Mouse (Mus musculus) liver, embryonic 15.5 days (tissue): ENCODE measurements around the gene Calcrl. TPM values are rescaled to one million over a fixed set of nuclear protein-coding genes. Genes with fewer than 3 reads are reported as not detected.

Experiments
- ATAC-seq: fragments of 200-750 bp; cut with Nextera tagmentation; 2 replicates; pipeline ENCODE4 v1.8.0; 2017; ENCODE audit warnings: moderate number of reproducible peaks, mild to moderate bottlenecking, moderate library complexity; ENCODE audit not compliant: insufficient read depth
- H3K27ac ChIP-seq: fragments of 300-500 bp; sonication (generic); replicated peaks from 2 replicates; pipeline ENCODE4 v1.5.1; 2015; ENCODE audit warnings: mild to moderate bottlenecking, inconsistent platforms
- H3K27me3 ChIP-seq: fragments of 300-500 bp; sonication (generic); 2 replicates; pipeline ENCODE4 v1.6.1; 2015; ENCODE audit warnings: mild to moderate bottlenecking, inconsistent platforms
- H3K36me3 ChIP-seq: fragments of 300-500 bp; sonication (generic); replicated peaks from 2 replicates; pipeline ENCODE4 v1.6.1; 2015; ENCODE audit warnings: moderate library complexity, mild to moderate bottlenecking, inconsistent platforms
- H3K4me1 ChIP-seq: fragments of 300-500 bp; sonication (generic); replicated peaks from 2 replicates; pipeline ENCODE4 v1.6.1; 2015; ENCODE audit warnings: inconsistent platforms
- H3K4me2 ChIP-seq: fragments of 300-500 bp; sonication (generic); 2 replicates; pipeline ENCODE4 v1.6.1; 2015; ENCODE audit warnings: moderate library complexity, mild to moderate bottlenecking, inconsistent platforms
- H3K4me3 ChIP-seq: fragments of 300-500 bp; sonication (generic); replicated peaks from 2 replicates; pipeline ENCODE4 v1.5.1; 2015; ENCODE audit warnings: mild to moderate bottlenecking, inconsistent platforms
- H3K9ac ChIP-seq: fragments of 300-500 bp; sonication (generic); 2 replicates; pipeline ENCODE4 v1.6.1; 2015; ENCODE audit warnings: moderate library complexity, mild to moderate bottlenecking, inconsistent platforms
- H3K9me3 ChIP-seq: fragments of 300-500 bp; sonication (generic); replicated peaks from 2 replicates; pipeline ENCODE4 v1.6.1; 2016; ENCODE audit warnings: inconsistent platforms
- WGBS: fragments of 180-500 bp; shearing (Covaris S2); methylation state at CpG from one replicate; pipeline ENCODE4 v1.1.7; 2015; ENCODE audit warnings: mixed read lengths; ENCODE audit not compliant: insufficient replicate concordance; 5-methylcytosine and 5-hydroxymethylcytosine counted together
- polyA plus RNA-seq: library from polyadenylated mRNA; unstranded; fragments of >200 nt; fragmentation: Nextera tagmentation; extraction: Ambion mirVana; gene quantifications from 2 replicates; pipeline ENCODE4 v1.2.1, GENCODE M21; 2015

Gene Calcrl
- polyA plus RNA-seq, 1 experiment from 2014 or later: 11.5 TPM

- H3K9me3 ChIP-seq: no peaks in the 10 kb centered on the region
- whole genome bisulfite sequencing: 53% methylated on average over 2 of the region's 2 CpGs
- H3K9ac ChIP-seq: no peak overlapping the region
- H3K4me1 ChIP-seq: 0 out of 2 replicates have a peak, but pooled peaks cover 2% of the 10 kb centered on the region
- no peak overlapping the region for H3K4me3 ChIP-seq
- no peaks in the 10 kb centered on the region for H3K27me3 ChIP-seq
- H3K4me2 ChIP-seq: no peak overlapping the region
- ATAC-seq: no peak
- no peaks in the 10 kb centered on the region for H3K36me3 ChIP-seq
- no peak overlapping the region for H3K27ac ChIP-seq
These were observed 130.1 kb downstream of the Calcrl start for GRCm38 (mm10) chr2:84295068-84295467.

DNA sequence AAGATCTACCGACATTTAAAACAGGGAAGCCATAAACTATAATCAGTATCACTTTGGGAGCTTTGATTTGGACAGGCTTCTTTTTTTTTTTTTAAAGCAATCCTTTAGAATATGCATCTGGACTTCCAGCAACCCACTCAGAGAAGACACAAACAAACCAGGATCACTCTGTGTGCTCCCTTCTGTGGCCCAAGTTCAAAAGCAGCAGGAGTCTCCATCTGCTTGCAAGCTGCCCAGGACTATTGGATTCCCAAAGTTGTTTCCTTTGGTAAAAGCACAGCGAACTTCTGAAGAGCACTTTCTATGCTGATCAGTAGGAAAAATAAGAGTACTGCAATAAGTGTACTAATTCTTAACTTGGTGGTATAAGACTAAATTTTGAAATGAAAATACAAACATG lies 130.6 kb downstream of the Calcrl start:
- H3K9me3 ChIP-seq: no peaks in the 10 kb centered on the region
- H3K27me3 ChIP-seq: no peaks in the 10 kb centered on the region
- H3K27ac ChIP-seq: no peak overlapping the region
- no peak overlapping the region for H3K4me3 ChIP-seq
- 54% methylated on average over 2 of the region's 2 CpGs for WGBS
- H3K9ac ChIP-seq: no peak overlapping the region
- H3K4me2 ChIP-seq: no peak overlapping the region
- ATAC-seq: no peak
- no peaks in the 10 kb centered on the region for H3K36me3 ChIP-seq
- H3K4me1 ChIP-seq: 0 out of 2 replicates have a peak, but pooled peaks cover 2% of the 10 kb centered on the region

DNA sequence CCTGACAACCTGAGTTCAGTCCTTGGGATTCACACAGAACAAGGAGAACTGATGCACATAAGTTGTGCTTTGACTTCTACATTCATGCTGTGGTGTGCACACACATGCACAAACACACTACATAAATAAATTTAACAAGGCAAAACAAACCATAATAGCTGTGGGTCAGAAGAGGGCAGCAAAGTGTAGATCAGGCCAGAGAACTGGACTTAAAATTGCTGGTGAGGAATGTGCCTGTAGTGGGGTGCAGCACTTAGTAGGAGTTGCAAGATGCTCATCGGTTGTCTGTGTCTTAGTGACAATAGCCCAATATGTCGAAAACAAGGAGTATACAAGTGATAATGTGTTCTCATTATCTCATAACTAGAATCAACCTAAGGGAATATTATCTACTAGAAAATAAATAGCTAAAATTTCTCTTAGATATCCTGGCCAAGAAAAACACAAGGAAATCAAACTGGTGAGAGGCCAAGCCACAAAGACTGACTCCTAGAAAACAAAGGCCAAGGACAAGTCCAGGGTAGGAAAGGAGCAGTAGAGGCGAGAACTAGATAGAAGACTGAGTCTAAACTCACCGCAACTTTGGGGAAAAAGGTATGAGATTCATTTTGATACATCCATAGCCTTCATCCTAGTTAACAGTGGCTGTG lies 132.7 kb downstream of the Calcrl start:
- no peak for ATAC-seq
- H3K27me3 ChIP-seq: no peaks in the 10 kb centered on the region
- no peak overlapping the region for H3K4me2 ChIP-seq
- 77% methylated on average over 4 of the region's 4 CpGs for WGBS
- H3K36me3 ChIP-seq: no peaks in the 10 kb centered on the region
- no peak overlapping the region for H3K4me3 ChIP-seq
- H3K9ac ChIP-seq: no peak overlapping the region
- H3K27ac ChIP-seq: no peak overlapping the region
- H3K4me1 ChIP-seq: 0 out of 2 replicates have a peak, but pooled peaks cover 2% of the 10 kb centered on the region
- no peaks in the 10 kb centered on the region for H3K9me3 ChIP-seq

- H3K9ac ChIP-seq: no peak overlapping the region
- no peaks in the 10 kb centered on the region for H3K27me3 ChIP-seq
- WGBS: 61% methylated on average over 7 of the region's 7 CpGs
- H3K36me3 ChIP-seq: no peaks in the 10 kb centered on the region
- H3K4me3 ChIP-seq: no peak overlapping the region
- no peak overlapping the region for H3K27ac ChIP-seq
- H3K9me3 ChIP-seq: no peaks in the 10 kb centered on the region
- no peak for ATAC-seq
- H3K4me1 ChIP-seq: no peaks in the 10 kb centered on the region
- H3K4me2 ChIP-seq: no peak overlapping the region
These were observed 136.2 kb downstream of the Calcrl start for GRCm38 (mm10) chr2:84288940-84289557.

Other genes starting within 250 kb of the Calcrl start
- 14.2 and 15.6 TPM in 2 replicates for gene Tfpi, start 51.4 kb upstream of the Calcrl start, polyA plus RNA-seq
- gene Ctnnd1, start 225.4 kb upstream of the Calcrl start, polyA plus RNA-seq: 12.4 and 13.1 TPM in 2 replicates
- 0.05 TPM in 2 replicates for gene Btbd18, start 233.7 kb upstream of the Calcrl start, polyA plus RNA-seq
- 71.6 and 86.7 TPM in 2 replicates for gene Selenoh, start 245.4 kb upstream of the Calcrl start, polyA plus RNA-seq